Mouse (Mus musculus) kidney, adult 2 months (tissue): Measurements from ENCODE around the gene Slc44a4. TPM values are rescaled to one million over a fixed set of nuclear protein-coding genes. Genes with fewer than 3 reads are reported as not detected.

Source experiments
- DNase-seq: peaks from one replicate; pipeline ENCODE4 v3.0.0; 2021
- H3K27ac ChIP-seq: fragments of 200-500 bp; 2 replicates; pipeline ENCODE4 v1.5.1; 2012; ENCODE audit warnings: low read depth, low read length, control low read depth, inconsistent platforms; ENCODE audit not compliant: insufficient read depth
- H3K27me3 ChIP-seq: fragments of 200-500 bp; replicated peaks from 2 replicates; pipeline ENCODE4 v1.6.1; 2012; ENCODE audit warnings: mild to moderate bottlenecking, moderate library complexity, low read length, inconsistent platforms; ENCODE audit not compliant: control insufficient read depth, insufficient read depth
- H3K36me3 ChIP-seq: fragments of 200-500 bp; 2 replicates; pipeline ENCODE4 v1.6.1; 2012; ENCODE audit warnings: mild to moderate bottlenecking, moderate library complexity, low read length, inconsistent platforms; ENCODE audit not compliant: control insufficient read depth, insufficient read depth
- H3K4me1 ChIP-seq: fragments of 200-500 bp; 2 replicates; pipeline ENCODE4 v1.6.1; 2011; ENCODE audit warnings: low read length; ENCODE audit not compliant: control insufficient read depth, insufficient read depth
- H3K4me3 ChIP-seq: fragments of 200-500 bp; 2 replicates; pipeline ENCODE4 v1.5.1; 2011; ENCODE audit warnings: mild to moderate bottlenecking, low read depth, low read length, control low read depth; ENCODE audit not compliant: insufficient read depth
- CTCF ChIP-seq: fragments of 200-500 bp; conservative IDR thresholded peaks from 2 replicates; pipeline ENCODE4 v1.5.1; 2011; ENCODE audit warnings: low read depth, mild to moderate bottlenecking, control low read depth, low read length, moderate library complexity, mixed read lengths; ENCODE audit not compliant: insufficient read depth, insufficient read length
- POLR2A ChIP-seq: fragments of 200-500 bp; IDR thresholded peaks from one replicate; pipeline ENCODE4 v1.6.1; 2011; ENCODE audit warnings: low read depth, low read length, control low read depth
- WGBS: fragments of 180-500 bp; shearing (Covaris S2); methylation state at CpG from one replicate; pipeline ENCODE4 v1.1.7; 2018; 5-methylcytosine and 5-hydroxymethylcytosine counted together
- polyA plus RNA-seq: library from polyadenylated mRNA; depleted of rRNA; stranded (reverse); fragments of >200 nt; gene quantifications from 2 replicates; pipeline ENCODE4 v1.2.3, GENCODE M21; 2012

Slc44a4 gene
- polyA plus RNA-seq, 1 experiment = 73.5 TPM

GRCm38 (mm10) chr17:34894801-34895530, 19.3 kb upstream of the Slc44a4 start:
- WGBS = 7% methylated on average over 51 of the region's 51 CpGs
- Histone ChIP-seq H3K4me3 (peak overlapping the region; percentile 74), H3K27me3 (no peaks in the 10 kb centered on the region), H3K27ac (no peak overlapping the region; the same call in 1 of the 2 replicates), H3K36me3 (no peaks in the 10 kb centered on the region), H3K4me1 (no peaks in the 10 kb centered on the region; the same call in 1 of the 2 replicates)
- TF ChIP-seq CTCF = no peak
- no peak for TF ChIP-seq POLR2A
- DNase-seq = peak; percentile 58

DNA sequence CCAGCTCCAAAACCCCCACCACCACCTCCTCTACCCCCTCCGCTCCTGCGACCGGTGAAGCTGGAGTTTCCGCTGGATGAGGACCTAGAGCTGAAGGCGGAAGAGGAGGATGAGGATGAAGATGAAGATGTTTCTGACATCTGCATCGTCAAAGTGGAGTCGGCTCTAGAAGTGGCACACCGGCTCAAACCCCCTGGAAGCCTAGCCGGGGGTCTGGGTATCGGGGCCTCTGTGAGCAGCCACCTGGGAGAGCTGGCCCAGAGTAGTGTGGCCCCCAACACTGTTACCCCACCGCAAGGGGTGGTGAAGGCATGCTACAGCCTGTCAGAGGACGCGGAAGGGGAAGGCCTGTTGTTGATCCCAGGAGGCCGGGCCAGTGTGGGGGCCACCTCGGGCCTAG, 18.5 kb upstream of the Slc44a4 start:
- TF ChIP-seq CTCF (no peak), POLR2A (no peak)
- no peaks in the 10 kb centered on the region; the same call in 1 of the 2 replicates for H3K4me1 ChIP-seq
- WGBS = 94% methylated on average over 15 of the region's 15 CpGs
- H3K4me3 ChIP-seq = no peak overlapping the region
- H3K27me3 ChIP-seq = no peaks in the 10 kb centered on the region
- DNase-seq = no peak
- H3K27ac ChIP-seq = no peak overlapping the region
- no peaks in the 10 kb centered on the region for H3K36me3 ChIP-seq

- Histone ChIP-seq H3K36me3 (no peaks in the 10 kb centered on the region), H3K27ac (no peak overlapping the region), H3K4me3 (no peak overlapping the region), H3K4me1 (no peaks in the 10 kb centered on the region; the same call in 1 of the 2 replicates), H3K27me3 (no peaks in the 10 kb centered on the region)
- 83% methylated on average over 17 of the region's 17 CpGs for WGBS
- peak; percentile 19 for DNase-seq
- TF ChIP-seq CTCF = no peak
- TF ChIP-seq POLR2A = no peak
Observed at GRCm38 (mm10) chr17:34896366-34896765, 17.9 kb upstream of the Slc44a4 start.

- no peak for TF ChIP-seq POLR2A
- TF ChIP-seq CTCF = no peak
- Histone ChIP-seq H3K36me3 (no peaks in the 10 kb centered on the region; the same call in 1 of the 2 replicates), H3K27me3 (no peaks in the 10 kb centered on the region), H3K4me1 (no peaks in the 10 kb centered on the region; the same call in 1 of the 2 replicates), H3K4me3 (peak overlapping the region; percentile 89), H3K27ac (peak overlapping the region; percentile 87)
- DNase-seq = peak; percentile 47
- WGBS = 17% methylated on average over 10 of the region's 10 CpGs
Observed at GRCm38 (mm10) chr17:34897373-34898159, 16.7 kb upstream of the Slc44a4 start.

- Histone ChIP-seq H3K27me3 (no peaks in the 10 kb centered on the region), H3K4me1 (no peaks in the 10 kb centered on the region; the same call in 1 of the 2 replicates), H3K36me3 (no peaks in the 10 kb centered on the region; the same call in 1 of the 2 replicates), H3K27ac (peak within 1 kb of the TSS; percentile 87), H3K4me3 (peak within 1 kb of the TSS; percentile 89)
- TF ChIP-seq POLR2A (no peak), CTCF (no peak)
- DNase-seq = peak; percentile 87
- WGBS = under 1% methylated on average over 27 of the region's 44 CpGs
Observed at GRCm38 (mm10) chr17:34898160-34898586, 16.1 kb upstream of the Slc44a4 start, which contains the start of the genes C2 and Ehmt2. C2 (minus strand) TSS chr17:34898265. Ehmt2 (plus strand) TSS chr17:34898469.

DNA sequence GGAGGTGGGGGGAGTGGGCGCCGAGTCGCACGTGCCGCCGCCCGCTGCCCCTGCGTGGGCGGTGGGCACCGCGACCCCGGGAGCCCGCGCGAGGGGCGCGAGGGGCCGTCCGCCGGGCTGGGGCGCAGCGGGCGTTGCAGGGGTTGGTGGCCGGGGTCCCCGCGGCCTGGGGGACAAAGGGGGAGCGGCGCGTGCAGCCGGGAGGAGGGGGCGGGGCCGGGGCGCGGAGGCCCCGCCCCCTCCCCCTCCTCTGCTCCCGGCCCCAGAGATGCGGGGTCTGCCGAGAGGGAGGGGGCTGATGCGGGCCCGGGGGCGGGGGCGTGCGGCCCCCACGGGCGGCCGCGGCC, 15.6 kb upstream of the Slc44a4 start:
- peak overlapping the region; percentile 89 for H3K4me3 ChIP-seq
- WGBS = 0% methylated on average over 29 of the region's 47 CpGs
- peak; percentile 19 for DNase-seq
- no peaks in the 10 kb centered on the region; the same call in 1 of the 2 replicates for H3K36me3 ChIP-seq
- no peak overlapping the region for H3K27ac ChIP-seq
- TF ChIP-seq CTCF (no peak), POLR2A (no peak)
- no peaks in the 10 kb centered on the region for H3K27me3 ChIP-seq
- no peaks in the 10 kb centered on the region; the same call in 1 of the 2 replicates for H3K4me1 ChIP-seq
